Mouse (Mus musculus) MEL (cell line): ENCODE measurements around the gene Cdk14. TPM values are rescaled to one million over a fixed set of nuclear protein-coding genes. Genes with fewer than 3 reads are reported as not detected.

Source experiments
- DNase-seq: peaks from one replicate; pipeline ENCODE4 v3.0.0; 2011; ENCODE audit warnings: low read depth, low spot score
- H3K27ac ChIP-seq: 2 replicates; pipeline ENCODE4 v1.5.1; 2012; ENCODE audit warnings: low read depth, mild to moderate bottlenecking, control low read depth, low read length, moderate library complexity; ENCODE audit not compliant: control insufficient read depth
- H3K27me3 ChIP-seq, 2 experiments: fragments of 150-350 bp in 1 of 2; sonication (generic) in 1 of 2; 2 replicates each; pipeline ENCODE4 v1.6.1; 2012; ENCODE audit warnings: low read length in 2 of 2, mild to moderate bottlenecking in 2 of 2, improper control_type of control experiment in 1 of 2, moderate library complexity in 1 of 2; ENCODE audit not compliant: insufficient read depth in 2 of 2, control insufficient read depth in 1 of 2
- H3K36me3 ChIP-seq, 2 experiments: 2 replicates each; pipeline ENCODE4 v1.6.1; 2012 to 2014; ENCODE audit warnings: low read length in 2 of 2, improper control_type of control experiment in 1 of 2, inconsistent platforms in 1 of 2, mild to moderate bottlenecking in 1 of 2; ENCODE audit not compliant: insufficient read depth in 2 of 2, control insufficient read depth in 1 of 2
- H3K4me1 ChIP-seq, 2 experiments: fragments of 150-350 bp in 1 of 2; sonication (generic) in 1 of 2; 2 replicates each; pipeline ENCODE4 v1.6.1; 2012; ENCODE audit warnings: low read length in 2 of 2, improper control_type of control experiment in 1 of 2, mild to moderate bottlenecking in 1 of 2; ENCODE audit not compliant: insufficient read depth in 2 of 2, control insufficient read depth in 1 of 2
- H3K4me3 ChIP-seq, 2 experiments: fragments of 150-350 bp in 1 of 2; sonication (generic) in 1 of 2; 2 replicates each; pipeline ENCODE4 v1.5.1; 2012; ENCODE audit warnings: low read depth in 2 of 2, low read length in 2 of 2, mild to moderate bottlenecking in 2 of 2, moderate library complexity in 2 of 2, control low read depth in 1 of 2, improper control_type of control experiment in 1 of 2; ENCODE audit not compliant: control insufficient read depth in 1 of 2, insufficient read depth in 1 of 2
- H3K79me2 ChIP-seq: 2 replicates; pipeline ENCODE4 v1.6.1; 2012; ENCODE audit warnings: mild to moderate bottlenecking, low read length, moderate library complexity; ENCODE audit not compliant: control insufficient read depth, poor library complexity, insufficient read depth
- H3K9ac ChIP-seq: 2 replicates; pipeline ENCODE4 v1.6.1; 2012; ENCODE audit warnings: low read depth, mild to moderate bottlenecking, control low read depth, low read length, moderate library complexity; ENCODE audit not compliant: control insufficient read depth, poor library complexity, severe bottlenecking
- H3K9me3 ChIP-seq: fragments of 150-350 bp; sonication (generic); replicated peaks from 2 replicates; pipeline ENCODE4 v1.6.1; 2012; ENCODE audit warnings: mild to moderate bottlenecking, low read length, improper control_type of control experiment, moderate library complexity; ENCODE audit not compliant: insufficient read depth
- CHD1 ChIP-seq: IDR thresholded peaks from 2 replicates; pipeline ENCODE4 v1.6.1; 2012; ENCODE audit warnings: low read depth, mild to moderate bottlenecking, inconsistent platforms, low read length, improper control_type of control experiment
- CHD2 ChIP-seq: IDR thresholded peaks from 2 replicates; pipeline ENCODE4 v1.6.1; 2011; ENCODE audit warnings: low read length, improper control_type of control experiment
- E2F4 ChIP-seq: IDR thresholded peaks from 2 replicates; pipeline ENCODE4 v1.6.1; 2011; ENCODE audit warnings: low read depth, low read length, improper control_type of control experiment, borderline replicate concordance
- EP300 ChIP-seq, 2 experiments: IDR thresholded peaks; 2 replicates each; pipeline ENCODE4 v1.6.1; 2011; ENCODE audit warnings: improper control_type of control experiment in 2 of 2, low read length in 2 of 2, low read depth in 1 of 2, mild to moderate bottlenecking in 1 of 2
- GATA1 ChIP-seq: IDR thresholded peaks from 2 replicates; pipeline ENCODE4 v1.6.1; 2011; ENCODE audit warnings: low read depth, low read length, improper control_type of control experiment
- JUND ChIP-seq: IDR thresholded peaks from 2 replicates; pipeline ENCODE4 v1.6.1; 2011; ENCODE audit warnings: low read depth, mild to moderate bottlenecking, improper control_type of control experiment, low read length
- MAFK ChIP-seq: IDR thresholded peaks from 2 replicates; pipeline ENCODE4 v1.6.1; 2011; ENCODE audit warnings: low read depth, mild to moderate bottlenecking, low read length, improper control_type of control experiment, borderline replicate concordance
- MAX ChIP-seq: IDR thresholded peaks from 2 replicates; pipeline ENCODE4 v1.6.1; 2011; ENCODE audit warnings: low read length, improper control_type of control experiment
- MAZ ChIP-seq: IDR thresholded peaks from 2 replicates; pipeline ENCODE4 v1.6.1; 2012; ENCODE audit warnings: low read depth, mild to moderate bottlenecking, inconsistent platforms, low read length, improper control_type of control experiment
- NELFE ChIP-seq: IDR thresholded peaks from 2 replicates; pipeline ENCODE4 v1.6.1; 2011; ENCODE audit warnings: low read depth, low read length, improper control_type of control experiment
- POLR2A ChIP-seq, 2 experiments: IDR thresholded peaks; 2 replicates each; pipeline ENCODE4 v1.6.1; 2011 to 2012; ENCODE audit warnings: low read length in 2 of 2, mild to moderate bottlenecking in 2 of 2, control low read depth in 1 of 2, improper control_type of control experiment in 1 of 2, low read depth in 1 of 2, moderate library complexity in 1 of 2; ENCODE audit not compliant: control insufficient read depth in 1 of 2, insufficient read depth in 1 of 2, poor library complexity in 1 of 2
- POLR2AphosphoS5 ChIP-seq: IDR thresholded peaks from 2 replicates; pipeline ENCODE4 v1.6.1; 2012; ENCODE audit warnings: low read depth, borderline replicate concordance, mild to moderate bottlenecking, inconsistent platforms, low read length, moderate library complexity, mixed read lengths
- RAD21 ChIP-seq: IDR thresholded peaks from 2 replicates; pipeline ENCODE4 v1.6.1; 2011; ENCODE audit warnings: mild to moderate bottlenecking, low read depth, low read length, improper control_type of control experiment
- TAL1 ChIP-seq: IDR thresholded peaks from 2 replicates; pipeline ENCODE4 v1.6.1; 2012; ENCODE audit warnings: mild to moderate bottlenecking, inconsistent platforms, low read length, moderate library complexity, mixed read lengths
- UBTF ChIP-seq: IDR thresholded peaks from 2 replicates; pipeline ENCODE4 v1.6.1; 2012; ENCODE audit warnings: low read depth, mild to moderate bottlenecking, inconsistent platforms, low read length, improper control_type of control experiment, moderate library complexity, borderline replicate concordance; ENCODE audit not compliant: insufficient read depth
- USF1 ChIP-seq: IDR thresholded peaks from 2 replicates; pipeline ENCODE4 v1.6.1; 2014; ENCODE audit warnings: low read depth, mild to moderate bottlenecking, inconsistent platforms, low read length, improper control_type of control experiment, moderate library complexity
- ZKSCAN1 ChIP-seq: IDR thresholded peaks from 2 replicates; pipeline ENCODE4 v1.6.1; 2012; ENCODE audit warnings: low read depth, mild to moderate bottlenecking, inconsistent platforms, low read length, improper control_type of control experiment, moderate library complexity
- ZMIZ1 ChIP-seq: IDR thresholded peaks from 2 replicates; pipeline ENCODE4 v1.6.1; 2012; ENCODE audit warnings: low read depth, mild to moderate bottlenecking, inconsistent platforms, low read length, improper control_type of control experiment, moderate library complexity
- ZNF384 ChIP-seq: IDR thresholded peaks from 2 replicates; pipeline ENCODE4 v1.6.1; 2012; ENCODE audit warnings: low read depth, mild to moderate bottlenecking, inconsistent platforms, low read length, improper control_type of control experiment
- polyA plus RNA-seq, 2 experiments: library from polyadenylated mRNA; stranded (reverse) in 1 of 2; unstranded in 1 of 2; fragments of >175 nt in 1 of 2; fragments of >200 nt in 1 of 2; gene quantifications; 2 replicates each; pipeline versions ENCODE4 v1.2.1 to v1.2.4; 2012; ENCODE audit warnings: low replicate concordance in 2 of 2, low read depth in 1 of 2; ENCODE audit not compliant: insufficient read length in 2 of 2, insufficient read depth in 1 of 2, missing spikeins in 1 of 2
- total RNA-seq: library from RNA; depleted of rRNA; stranded (reverse); fragments of 300-350 nt; gene quantifications from 2 replicates; pipeline ENCODE4 v1.2.3, GENCODE M21; 2012

Gene Cdk14
- total and polyA plus RNA-seq, 3 experiments, result not detected

GRCm38 (mm10) chr5:5354684-5355368, 65.3 kb downstream of the Cdk14 start:
- no peaks in the 10 kb centered on the region for H3K36me3 ChIP-seq
- H3K4me1 ChIP-seq, result no peaks in the 10 kb centered on the region
- TF ChIP-seq POLR2AphosphoS5, result no peak
- TF ChIP-seq CHD1, result no peak
- TF ChIP-seq USF1, result no peak
- TF ChIP-seq E2F4, result no peak
- TF ChIP-seq TAL1, result no peak
- TF ChIP-seq JUND, result no peak
- no peak for TF ChIP-seq ZMIZ1
- no peak for TF ChIP-seq POLR2A (IDR thresholded peaks at IDR 0.05; ENCODE audit: control insufficient read depth in 1 of 2, insufficient read depth in 1 of 2, low read depth in 1 of 2, low read length in 2 of 2, poor library complexity in 1 of 2)
- TF ChIP-seq MAFK, result no peak
- no peak for TF ChIP-seq GATA1
- TF ChIP-seq NELFE, result no peak
- no peak for TF ChIP-seq UBTF
- TF ChIP-seq MAZ, result no peak
- TF ChIP-seq ZKSCAN1, result no peak
- TF ChIP-seq EP300 (IDR thresholded peaks at IDR 0.05; ENCODE audit: low read depth in 1 of 2, low read length in 2 of 2), result no peak
- no peak for TF ChIP-seq RAD21
- TF ChIP-seq ZNF384, result no peak
- H3K9me3 ChIP-seq, result no peaks in the 10 kb centered on the region
- no peak overlapping the region for H3K4me3 ChIP-seq
- no peak for DNase-seq
- no peak overlapping the region for H3K9ac ChIP-seq
- H3K79me2 ChIP-seq, result no peaks in the 10 kb centered on the region
- no peak overlapping the region for H3K27ac ChIP-seq
- H3K27me3 ChIP-seq, result no peaks in the 10 kb centered on the region

GRCm38 (mm10) chr5:5353946-5354345, 66.2 kb downstream of the Cdk14 start:
- no peaks in the 10 kb centered on the region for H3K79me2 ChIP-seq
- no peaks in the 10 kb centered on the region for H3K36me3 ChIP-seq
- no peaks in the 10 kb centered on the region for H3K4me1 ChIP-seq
- no peaks in the 10 kb centered on the region for H3K27me3 ChIP-seq
- H3K27ac ChIP-seq, result no peak overlapping the region
- TF ChIP-seq NELFE, result no peak
- TF ChIP-seq CHD2, result no peak
- no peak for TF ChIP-seq MAX
- no peak overlapping the region for H3K9ac ChIP-seq
- DNase-seq, result no peak
- no peaks in the 10 kb centered on the region for H3K9me3 ChIP-seq
- no peak overlapping the region for H3K4me3 ChIP-seq
